Mouse (Mus musculus): ENCODE results near the gene Siglece. TPM values are rescaled to one million over a fixed set of nuclear protein-coding genes. Genes with fewer than 3 reads are reported as not detected.
A peak's percentile ranks its signal among the peaks of the same experiment; 100 is the strongest.
"Not testable (repeated sequence)": the region's sequence is repeated elsewhere in the genome, so short reads cannot be mapped to it uniquely, and the experiment has no call there.

Siglece gene
- under 1 TPM in 1 of 2 experiments, not detected in 1; 0.34 TPM for polyA plus RNA-seq (2017; shearing (Covaris generic))

GRCm38 (mm10) chr7:43660002-43660401 is at the start of gene Siglece:
TSS of gene Siglece (minus strand) at chr7:43660161.
- ATAC-seq, result no peak

GRCm38 (mm10) chr7:43690118-43690517 is 30.2 kb upstream of the Siglece start, which contains the start of gene Klk14:
TSS of gene Klk14 (plus strand) at chr7:43690418.
- ATAC-seq, result no peak

GRCm38 (mm10) chr7:43685088-43685487 is 25.1 kb upstream of the Siglece start:
- ATAC-seq, result no peak

- ATAC-seq, result not testable (repeated sequence)
Measured at GRCm38 (mm10) chr7:43682511-43682910, 22.6 kb upstream of the Siglece start.

GRCm38 (mm10) chr7:43680960-43681359 is 21.0 kb upstream of the Siglece start:
- ATAC-seq, result peak; percentile 40

- ATAC-seq, result no peak
Measured at GRCm38 (mm10) chr7:43678517-43678916, 18.6 kb upstream of the Siglece start.

GRCm38 (mm10) chr7:43675091-43675490 is 15.1 kb upstream of the Siglece start:
- no peak for ATAC-seq

GRCm38 (mm10) chr7:43672581-43673260 is 12.8 kb upstream of the Siglece start:
- no peak for ATAC-seq

GRCm38 (mm10) chr7:43671809-43672580 is 12.0 kb upstream of the Siglece start, which contains the start of gene Ctu1:
TSS of gene Ctu1 (plus strand) at chr7:43672016.
- ATAC-seq, result peak; percentile 98

GRCm38 (mm10) chr7:43671064-43671808 is 11.3 kb upstream of the Siglece start:
- no peak for ATAC-seq

GRCm38 (mm10) chr7:43668582-43668981 is 8.6 kb upstream of the Siglece start:
- ATAC-seq, result no peak

GRCm38 (mm10) chr7:43667221-43667620 is 7.3 kb upstream of the Siglece start:
- not testable (repeated sequence) for ATAC-seq

GRCm38 (mm10) chr7:43662804-43663203 is 2.8 kb upstream of the Siglece start:
- no peak for ATAC-seq

GRCm38 (mm10) chr7:43656232-43656631 is 3.7 kb downstream of the Siglece start:
- ATAC-seq, result no peak

- no peak for ATAC-seq
Measured at GRCm38 (mm10) chr7:43654519-43654918, 5.4 kb downstream of the Siglece start.

GRCm38 (mm10) chr7:43652683-43653082 is 7.3 kb downstream of the Siglece start:
- no peak for ATAC-seq

- no peak for ATAC-seq
Measured at GRCm38 (mm10) chr7:43643046-43643652, 16.8 kb downstream of the Siglece start.

- ATAC-seq, result no peak
Measured at GRCm38 (mm10) chr7:43642587-43642986, 17.4 kb downstream of the Siglece start.

- ATAC-seq, result no peak
Measured at GRCm38 (mm10) chr7:43637118-43637517, 22.8 kb downstream of the Siglece start.

- ATAC-seq, result no peak
Measured at GRCm38 (mm10) chr7:43636194-43636593, 23.8 kb downstream of the Siglece start.

- ATAC-seq, result no peak
Measured at GRCm38 (mm10) chr7:43634500-43634899, 25.5 kb downstream of the Siglece start, which contains the start of gene Ceacam18. TSS of gene Ceacam18 (plus strand) at chr7:43634707.

- no peak for ATAC-seq
Measured at GRCm38 (mm10) chr7:43633940-43634339, 26.0 kb downstream of the Siglece start.

All from activated CD4-positive, CD25-positive, alpha-beta regulatory T cell, adult 4 months (primary cell).